Mouse (Mus musculus) adrenal gland, postnatal 10 days (tissue): ENCODE results near the gene Serpinb8. TPM values are rescaled to one million over a fixed set of nuclear protein-coding genes. Genes with fewer than 3 reads are reported as not detected.

Experiments
- DNase-seq: peaks from one replicate; pipeline ENCODE4 v3.0.0; 2021; ENCODE audit warnings: mixed read lengths
- total RNA-seq, 2 experiments: library from RNA; stranded (reverse); gene quantifications; 2 replicates each; pipeline ENCODE4 v1.2.3; 2021

Serpinb8 gene
- total RNA-seq, 2 experiments from 2014 or later, result 3.4 to 4.1 TPM

DNA sequence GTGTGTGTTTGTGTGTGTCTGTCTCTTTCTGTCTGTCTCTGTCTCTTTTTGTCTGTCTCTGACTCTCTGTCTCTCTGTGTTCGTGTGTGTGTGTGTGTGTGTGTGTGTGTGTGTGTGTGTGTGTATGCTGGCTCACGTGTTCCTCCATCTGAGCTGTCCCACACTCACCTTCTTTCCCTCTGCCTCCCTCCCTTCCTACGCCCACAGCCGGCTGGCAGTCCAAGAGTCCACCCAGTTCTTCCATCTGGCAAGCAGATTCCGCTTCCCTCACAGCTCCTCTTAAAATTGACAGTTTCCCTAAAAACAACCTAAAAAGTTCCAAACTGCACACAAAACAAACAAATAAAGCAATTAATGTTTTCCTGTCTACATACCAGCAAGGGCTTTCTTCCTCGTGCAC lies 55.3 kb downstream of the Serpinb8 start:
- no peak for DNase-seq

DNA sequence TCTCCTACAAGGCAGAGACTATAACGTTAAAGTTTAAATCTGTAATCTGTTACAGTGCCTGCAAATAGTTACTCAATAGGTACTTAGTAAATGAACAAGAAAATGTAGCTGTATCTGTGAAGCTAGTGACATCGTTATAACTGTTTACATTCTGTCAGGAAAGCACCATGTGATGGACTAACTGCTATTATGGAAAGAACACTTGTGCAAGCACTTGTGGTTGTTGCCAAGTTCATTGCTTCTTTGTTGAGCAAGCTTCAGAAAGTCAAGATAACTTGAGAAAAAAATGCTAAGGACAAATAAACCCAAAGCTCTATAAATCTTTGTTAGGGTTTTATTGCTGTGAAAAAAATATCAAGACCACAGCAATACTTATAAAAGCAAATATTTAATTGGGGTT lies 67.9 kb downstream of the Serpinb8 start:
- no peak for DNase-seq

Other genes starting within 250 kb of the Serpinb8 start
- gene Serpinb11, start 228.8 kb upstream of the Serpinb8 start, total RNA-seq, result not detected
- gene Serpinb7, start 190.4 kb upstream of the Serpinb8 start, total RNA-seq, result not detected
- gene Serpinb2, start 78.6 kb upstream of the Serpinb8 start, total RNA-seq, result under 1 TPM; 0.39 to 0.51 TPM